Mouse (Mus musculus) urinary bladder, postnatal 4 days (tissue): ENCODE measurements around the gene Stambp.
"Not testable (repeated sequence)": the region's sequence is repeated elsewhere in the genome, so short reads cannot be mapped to it uniquely, and the experiment has no call there.

ENCODE experiments used
- DNase-seq, 2 experiments: peaks; one replicate each; pipeline ENCODE4 v3.0.0; 2021 to 2022; ENCODE audit warnings: low spot score in 2 of 2

Gene Stambp

GRCm38 (mm10) chr6:83572671-83573070 lies at the start of gene Stambp:
TSS of gene Stambp (minus strand) at chr6:83572729.
- no peak for DNase-seq

GRCm38 (mm10) chr6:83619955-83620354 lies 47.4 kb upstream of the Stambp start:
- DNase-seq = no peak

- no peak for DNase-seq
Observed at GRCm38 (mm10) chr6:83617581-83618335, 45.2 kb upstream of the Stambp start.

GRCm38 (mm10) chr6:83616512-83616911 lies 44.0 kb upstream of the Stambp start:
- peak in 1 of 2 experiments; percentile 57 for DNase-seq

GRCm38 (mm10) chr6:83614469-83614868 lies 41.9 kb upstream of the Stambp start:
- no peak for DNase-seq

GRCm38 (mm10) chr6:83612976-83613375 lies 40.4 kb upstream of the Stambp start:
- no peak for DNase-seq

GRCm38 (mm10) chr6:83599636-83600174 lies 27.2 kb upstream of the Stambp start:
- peak in 1 of 2 experiments; percentile 42 for DNase-seq

- DNase-seq = peak in 1 of 2 experiments; percentile 47
Observed at GRCm38 (mm10) chr6:83599060-83599550, 26.6 kb upstream of the Stambp start.

GRCm38 (mm10) chr6:83598646-83599045 lies 26.1 kb upstream of the Stambp start:
- DNase-seq = no peak

- peak in 1 of 2 experiments; percentile 19 for DNase-seq
Observed at GRCm38 (mm10) chr6:83597988-83598387, 25.5 kb upstream of the Stambp start.

GRCm38 (mm10) chr6:83595035-83595434 lies 22.5 kb upstream of the Stambp start:
- peak in 1 of 2 experiments; percentile 7 for DNase-seq

- DNase-seq = peak in 1 of 2 experiments; percentile 33
Observed at GRCm38 (mm10) chr6:83593896-83594295, 21.4 kb upstream of the Stambp start.

GRCm38 (mm10) chr6:83592051-83592450 lies 19.5 kb upstream of the Stambp start:
- DNase-seq = no peak

- no peak for DNase-seq
Observed at GRCm38 (mm10) chr6:83590301-83590700, 17.8 kb upstream of the Stambp start.

GRCm38 (mm10) chr6:83587191-83587590 lies 14.7 kb upstream of the Stambp start:
- DNase-seq = not testable (repeated sequence)

- not testable (repeated sequence) for DNase-seq
Observed at GRCm38 (mm10) chr6:83585328-83585727, 12.8 kb upstream of the Stambp start.

GRCm38 (mm10) chr6:83583591-83583990 lies 11.1 kb upstream of the Stambp start:
- no peak for DNase-seq

- DNase-seq = no peak
Observed at GRCm38 (mm10) chr6:83582938-83583270, 10.4 kb upstream of the Stambp start.

- no peak for DNase-seq
Observed at GRCm38 (mm10) chr6:83582135-83582937, 9.8 kb upstream of the Stambp start.

GRCm38 (mm10) chr6:83577534-83577933 lies 5.0 kb upstream of the Stambp start:
- no peak for DNase-seq

GRCm38 (mm10) chr6:83575609-83576008 lies 3.1 kb upstream of the Stambp start:
- no peak for DNase-seq
